26 mouse cellular contexts compared by ENCODE assay signal in the genomic region with DNA sequence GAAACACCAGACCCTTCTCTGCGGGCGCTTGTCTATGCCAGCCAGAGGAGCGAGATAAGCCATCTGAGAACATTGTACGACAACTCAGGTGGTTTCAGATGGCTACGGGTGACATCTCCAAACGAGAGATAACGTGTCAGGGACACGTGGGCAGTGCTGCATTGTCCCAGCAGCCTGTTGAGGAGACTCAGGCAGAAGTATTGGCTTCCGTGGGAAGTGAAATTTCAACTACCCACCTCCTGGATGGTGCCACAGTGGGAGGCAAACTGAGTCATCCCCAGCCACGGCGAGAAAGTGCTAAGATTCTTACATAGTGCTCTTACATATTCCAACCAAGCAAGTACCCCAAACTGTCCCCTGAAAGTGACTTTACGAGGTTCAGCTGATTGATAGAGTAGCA.
DNase-seq lines count a peak whose midpoint lies in the region; ATAC-seq and TF ChIP-seq lines count a peak whose summit lies in the region.
"Had no signal": no experiment of that assay in that cellular context is flagged by ENCODE, and none has a peak within 500 bp of the region (broad histone marks: within the 10 kb centered on the region; RNA-seq: fewer than 3 reads in every experiment).

No protein-coding gene starts in this region.

- no peaks in the 10 kb centered on the region for H3K36me3 ChIP-seq in hindbrain, embryonic 15.5 days
- no peaks in the 10 kb centered on the region for H3K36me3 ChIP-seq in hindbrain, embryonic 16.5 days (ENCODE audit: control insufficient read depth, insufficient read depth, low read length)
- no peaks in the 10 kb centered on the region for H3K36me3 ChIP-seq in midbrain, embryonic 16.5 days (ENCODE audit: control insufficient read depth, insufficient read depth, low read length)
- H3K36me3 ChIP-seq: forebrain, embryonic 15.5 days; hindbrain, embryonic 10.5 days; limb, embryonic 12.5 days; stomach, embryonic 15.5 days had no signal

- 0 out of 2 replicates have a peak overlapping the region, but pooled peaks have one; percentile 78 for H3K27ac ChIP-seq in hindbrain, embryonic 15.5 days (replicated peaks)
- no peak overlapping the region for H3K27ac ChIP-seq in hindbrain, embryonic 16.5 days (ENCODE audit: low read depth, low read length)
- no peak overlapping the region for H3K27ac ChIP-seq in left cerebral cortex, adult 2 months
- H3K27ac ChIP-seq in midbrain, embryonic 16.5 days (ENCODE audit: low read length) = no peak overlapping the region
- H3K27ac ChIP-seq: forebrain, embryonic 15.5 days; gastrocnemius, adult 2 months; hindbrain, embryonic 10.5 days; kidney, postnatal 0 days; limb, embryonic 12.5 days; macrophage; stomach, embryonic 15.5 days had no signal

- H3K9ac ChIP-seq in hindbrain, embryonic 15.5 days = no peak overlapping the region
- H3K9ac ChIP-seq in hindbrain, embryonic 16.5 days (ENCODE audit: low read depth, low read length) = no peak overlapping the region
- no peak overlapping the region for H3K9ac ChIP-seq in midbrain, embryonic 16.5 days (ENCODE audit: low read depth, low read length)
- H3K9ac ChIP-seq: forebrain, embryonic 15.5 days; limb, embryonic 12.5 days; liver, postnatal 0 days; stomach, embryonic 15.5 days had no signal

- H3K4me3 ChIP-seq in hindbrain, embryonic 15.5 days = no peak overlapping the region
- no peak overlapping the region for H3K4me3 ChIP-seq in hindbrain, embryonic 16.5 days (ENCODE audit: low read length)
- H3K4me3 ChIP-seq in left cerebral cortex, adult 2 months = no peak overlapping the region
- H3K4me3 ChIP-seq in midbrain, embryonic 16.5 days (ENCODE audit: low read depth, low read length) = no peak overlapping the region
- H3K4me3 ChIP-seq: forebrain, embryonic 15.5 days; gastrocnemius, adult 2 months; hindbrain, embryonic 10.5 days; limb, embryonic 12.5 days; stomach, embryonic 15.5 days had no signal

- TF ChIP-seq CTCF in left cerebral cortex, adult 2 months (IDR thresholded peaks at IDR 0.05) = no peak

- H3K4me2 ChIP-seq in hindbrain, embryonic 15.5 days = no peak overlapping the region
- no peak overlapping the region for H3K4me2 ChIP-seq in hindbrain, embryonic 16.5 days (ENCODE audit: low read length)
- no peak overlapping the region for H3K4me2 ChIP-seq in midbrain, embryonic 16.5 days (ENCODE audit: low read length)
- H3K4me2 ChIP-seq: forebrain, embryonic 15.5 days; heart, embryonic 11.5 days; limb, embryonic 12.5 days; liver, embryonic 11.5 days; stomach, embryonic 15.5 days had no signal

- H3K9me3 ChIP-seq in hindbrain, embryonic 15.5 days = no peaks in the 10 kb centered on the region
- H3K9me3 ChIP-seq in hindbrain, embryonic 16.5 days (ENCODE audit: control insufficient read depth, low read length) = no peaks in the 10 kb centered on the region
- H3K9me3 ChIP-seq in midbrain, embryonic 16.5 days (replicated peaks; ENCODE audit: control insufficient read depth, low read length, poor library complexity, severe bottlenecking) = no peaks in the 10 kb centered on the region
- H3K9me3 ChIP-seq: forebrain, embryonic 15.5 days; hindbrain, embryonic 10.5 days; limb, embryonic 12.5 days; stomach, embryonic 15.5 days had no signal

- 82% methylated on average over 12 of the region's 12 CpGs for WGBS in hindbrain, embryonic 15.5 days
- WGBS in hindbrain, embryonic 16.5 days = 78% methylated on average over 12 of the region's 12 CpGs
- WGBS in midbrain, embryonic 16.5 days = 83% methylated on average over 12 of the region's 12 CpGs

- H3K27me3 ChIP-seq in hindbrain, embryonic 15.5 days = no peaks in the 10 kb centered on the region
- H3K27me3 ChIP-seq in hindbrain, embryonic 16.5 days (replicated peaks; ENCODE audit: control insufficient read depth, insufficient read depth, low read length) = no peaks in the 10 kb centered on the region
- no peaks in the 10 kb centered on the region for H3K27me3 ChIP-seq in midbrain, embryonic 16.5 days (ENCODE audit: control insufficient read depth, insufficient read depth, low read depth, low read length)
- H3K27me3 ChIP-seq: forebrain, embryonic 15.5 days; stomach, embryonic 15.5 days had no signal

- intact Hi-C loops in left cerebral cortex, postnatal 4 days (cut with DNase I) = no loop called here
- intact Hi-C loops in left cerebral cortex, adult 2 months (cut with DNase I) = loop anchor here (2.0 to 5.0 kb wide), 2 partner anchors 21 to 188 kb away; no protein-coding TSS in a partner anchor

- ATAC-seq in hindbrain, embryonic 15.5 days (ENCODE audit: low FRiP score, low read depth) = no peak
- ATAC-seq in hindbrain, embryonic 16.5 days = no peak
- ATAC-seq in midbrain, embryonic 16.5 days = no peak
- ATAC-seq: CD4-positive, CD25-positive, alpha-beta regulatory T cell, adult 4 months; forebrain, embryonic 15.5 days; inflammation-experienced regulatory T-cells, adult 6 months; liver, postnatal 0 days; lung, postnatal 0 days had no signal

- H3K4me1 ChIP-seq in hindbrain, embryonic 15.5 days (replicated peaks) = peaks cover 36% of the 10 kb centered on the region
- peaks cover 13% of the 10 kb centered on the region for H3K4me1 ChIP-seq in hindbrain, embryonic 16.5 days (ENCODE audit: control insufficient read depth, insufficient read depth, low read depth, low read length)
- H3K4me1 ChIP-seq in midbrain, embryonic 16.5 days (ENCODE audit: control insufficient read depth, insufficient read depth, low read length) = peaks cover 12% of the 10 kb centered on the region

- peak; percentile 68 to 79 for DNase-seq in left cerebral cortex, adult 18-20 months (ENCODE audit: low spot score in 2 of 2)
- no peak for DNase-seq in left cerebral cortex, postnatal 4 days
- DNase-seq in left cerebral cortex, adult 2 months (ENCODE audit: extremely low spot score in 1 of 2, low spot score in 2 of 2) = peak; percentile 59 to 68
- DNase-seq in right cerebral cortex, postnatal 25 days = peak; percentile 70
- DNase-seq in heart, adult 18-20 months = no peak
- DNase-seq: adrenal gland, postnatal 25 days; cerebellum, adult 9-10 months; gastrocnemius, adult 2 months; kidney, adult 18-20 months; liver, postnatal 0 days; thymus, adult 18-20 months; thymus, postnatal 4 days had no signal

Comparison
In these comparisons a context has a peak if more than half of its experiments do, and no peak if none do; other contexts are left out.
1. DNase-seq: peak in left cerebral cortex, adult 18-20 months (2 of 2), left cerebral cortex, adult 2 months (2 of 2) and right cerebral cortex, postnatal 25 days (single experiment); none in left cerebral cortex, postnatal 4 days (single experiment) and heart, adult 18-20 months (0 of 2).